Mouse (Mus musculus) limb, embryonic 15.5 days (tissue): ENCODE data around the gene Prr12. TPM values are rescaled to one million over a fixed set of nuclear protein-coding genes. Genes with fewer than 3 reads are reported as not detected.
A peak's percentile ranks its signal among the peaks of the same experiment; 100 is the strongest.

Experiments used
- ATAC-seq: fragments of 200-750 bp; cut with Nextera tagmentation; 2 replicates; pipeline ENCODE4 v1.8.0; 2017; ENCODE audit warnings: low read depth, moderate TSS enrichment; ENCODE audit not compliant: insufficient number of reproducible peaks, low FRiP score, low TSS enrichment
- H3K27ac ChIP-seq: fragments of 300-500 bp; sonication (generic); 2 replicates; pipeline ENCODE4 v1.5.1; 2015; ENCODE audit warnings: moderate library complexity, mild to moderate bottlenecking, inconsistent platforms
- H3K27me3 ChIP-seq: fragments of 300-500 bp; sonication (generic); 2 replicates; pipeline ENCODE4 v1.6.1; 2015; ENCODE audit warnings: inconsistent platforms
- H3K36me3 ChIP-seq: fragments of 300-500 bp; sonication (generic); 2 replicates; pipeline ENCODE4 v1.6.1; 2015; ENCODE audit warnings: inconsistent platforms
- H3K4me1 ChIP-seq: fragments of 300-500 bp; sonication (generic); 2 replicates; pipeline ENCODE4 v1.6.1; 2015; ENCODE audit warnings: inconsistent platforms
- H3K4me2 ChIP-seq: fragments of 300-500 bp; sonication (generic); 2 replicates; pipeline ENCODE4 v1.6.1; 2015; ENCODE audit warnings: mild to moderate bottlenecking, inconsistent platforms
- H3K4me3 ChIP-seq: fragments of 300-500 bp; sonication (generic); 2 replicates; pipeline ENCODE4 v1.5.1; 2015; ENCODE audit warnings: mild to moderate bottlenecking, inconsistent platforms
- H3K9ac ChIP-seq: fragments of 300-500 bp; sonication (generic); 2 replicates; pipeline ENCODE4 v1.6.1; 2015; ENCODE audit warnings: inconsistent platforms
- H3K9me3 ChIP-seq: fragments of 300-500 bp; sonication (generic); 2 replicates; pipeline ENCODE4 v1.6.1; 2016; ENCODE audit warnings: inconsistent platforms
- WGBS: fragments of 180-500 bp; shearing (Covaris S2); methylation state at CpG from one replicate; pipeline ENCODE4 v1.1.7; 2015; 5-methylcytosine and 5-hydroxymethylcytosine counted together
- polyA plus RNA-seq: library from polyadenylated mRNA; unstranded; fragments of >200 nt; fragmentation: Nextera tagmentation; extraction: Ambion mirVana; gene quantifications from 2 replicates; pipeline ENCODE4 v1.2.1, GENCODE M21; 2015

The Prr12 gene
- polyA plus RNA-seq, 1 experiment from 2014 or later = 11.5 TPM

DNA sequence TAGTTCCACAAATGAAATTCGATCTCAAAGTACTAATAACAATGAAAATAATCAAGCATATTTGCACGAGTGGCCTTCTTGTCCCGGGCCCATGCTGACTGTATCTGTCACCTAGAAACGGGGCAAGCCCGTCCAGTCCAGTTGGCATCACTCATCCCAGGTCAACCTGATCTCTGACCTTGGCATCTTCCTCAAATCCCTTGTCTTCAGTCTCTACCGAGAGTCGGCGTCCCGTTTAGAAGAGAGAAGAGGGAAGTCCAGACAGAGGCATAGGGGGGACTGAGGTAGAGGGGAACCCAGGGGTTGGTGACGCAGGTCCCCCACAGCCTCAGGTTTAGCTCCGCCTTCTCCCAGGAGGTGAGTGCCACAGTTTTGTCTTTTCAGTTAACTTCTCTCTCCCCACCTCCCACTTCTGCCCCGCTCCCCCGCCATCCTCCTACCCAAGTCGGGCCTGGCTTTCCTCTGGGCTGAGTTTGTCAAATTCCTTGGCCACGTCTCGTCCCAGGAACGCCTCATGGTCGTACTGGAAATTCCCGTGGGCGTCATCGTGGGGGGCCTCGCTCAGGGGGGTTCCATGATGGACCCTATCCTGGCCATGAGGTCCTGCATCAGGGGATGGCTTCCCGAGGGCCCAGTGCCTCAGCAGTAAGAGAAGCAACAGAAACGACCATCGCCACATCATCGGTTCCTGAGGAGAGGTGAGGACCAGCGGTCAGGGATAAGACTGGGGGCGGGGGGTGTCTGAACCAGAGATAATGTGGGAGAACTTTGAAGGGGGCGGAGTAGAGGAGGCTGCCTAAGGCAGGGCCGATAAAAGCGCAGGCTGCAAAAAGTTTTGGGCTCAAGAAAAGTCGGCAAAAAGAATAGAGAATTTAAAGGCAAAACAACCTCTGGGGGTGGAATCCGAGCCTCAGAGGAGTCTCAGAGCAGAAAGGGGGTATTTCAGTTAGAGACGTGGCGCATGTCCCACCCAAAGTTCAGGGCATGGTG is 38.6 kb upstream of the Prr12 start:
- Histone ChIP-seq H3K9me3 (no peaks in the 10 kb centered on the region), H3K27me3 (no peaks in the 10 kb centered on the region), H3K4me1 (peaks cover 34% of the 10 kb centered on the region), H3K9ac (peak overlapping the region; percentile 74), H3K4me3 (peak overlapping the region; percentile 61), H3K27ac (peak overlapping the region; percentile 93), H3K4me2 (peak overlapping the region; percentile 61), H3K36me3 (peaks cover 33% of the 10 kb centered on the region)
- 0 out of 2 replicates have a peak, but pooled peaks have one; percentile 49 for ATAC-seq
- WGBS = 8% methylated on average over 35 of the region's 35 CpGs

DNA sequence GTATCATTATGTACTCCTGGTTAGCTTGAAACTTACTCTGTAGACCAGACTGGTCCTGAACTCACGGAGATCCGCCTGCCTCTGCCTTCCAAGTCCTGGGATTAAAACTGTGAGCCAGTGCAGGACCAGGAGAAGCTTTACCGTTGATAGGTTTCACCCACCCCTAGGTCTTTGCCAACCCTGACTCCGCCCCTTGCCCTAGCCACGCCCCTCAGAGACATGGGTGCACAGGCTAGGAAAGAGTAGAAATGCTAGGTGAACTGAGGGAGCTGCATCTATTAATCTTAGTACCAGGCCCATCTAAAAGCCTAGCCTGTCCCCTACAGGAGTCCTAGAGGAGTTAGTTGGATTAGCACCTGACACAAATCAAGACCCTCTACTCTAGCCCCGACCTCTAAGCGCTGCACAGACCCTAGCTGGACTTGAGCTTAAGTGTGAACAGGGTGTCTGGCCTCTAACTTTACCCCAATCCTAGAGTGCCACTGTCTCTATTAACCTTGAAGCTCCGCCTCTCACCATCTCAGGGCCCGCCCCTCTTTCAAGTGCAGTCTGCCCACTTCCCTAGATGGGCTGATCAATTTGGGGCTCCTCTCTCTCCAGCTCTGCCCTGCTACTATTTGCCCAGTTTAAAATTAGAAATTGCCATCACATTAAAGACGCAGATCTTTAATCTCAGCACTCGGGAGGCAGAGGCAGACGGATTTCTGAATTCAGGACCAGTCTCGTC is 37.7 kb upstream of the Prr12 start:
- Histone ChIP-seq H3K27ac (peak overlapping the region; percentile 93), H3K9ac (0 out of 2 replicates have a peak overlapping the region, but pooled peaks have one; percentile 74)
- 69% methylated on average over 13 of the region's 13 CpGs for WGBS

DNA sequence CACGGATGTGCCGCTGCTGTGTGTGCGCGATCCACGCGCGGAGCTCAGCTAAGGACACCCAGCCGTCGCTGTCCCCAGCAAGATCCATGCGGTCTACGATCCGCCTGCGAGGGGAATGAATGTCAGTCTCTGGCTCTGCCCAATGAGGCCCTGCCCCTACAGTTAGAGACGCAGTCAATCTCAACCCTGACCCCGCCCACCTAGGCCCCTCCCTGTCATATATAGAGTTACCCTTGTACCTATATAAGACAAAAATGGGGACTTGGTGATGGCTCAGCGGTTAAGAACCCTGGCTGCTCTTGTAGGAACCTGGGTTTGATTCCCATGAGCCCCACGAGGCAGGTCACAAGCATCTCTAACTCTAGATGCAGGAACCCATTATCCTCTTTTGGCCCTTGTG is 35.9 kb upstream of the Prr12 start:
- H3K4me2 ChIP-seq = no peak overlapping the region
- H3K4me1 ChIP-seq = peaks cover 27% of the 10 kb centered on the region
- no peak overlapping the region for H3K27ac ChIP-seq
- H3K27me3 ChIP-seq = no peaks in the 10 kb centered on the region
- 93% methylated on average over 17 of the region's 17 CpGs for WGBS
- H3K36me3 ChIP-seq = peaks cover 54% of the 10 kb centered on the region
- no peak overlapping the region for H3K9ac ChIP-seq
- no peaks in the 10 kb centered on the region for H3K9me3 ChIP-seq
- ATAC-seq = no peak
- no peak overlapping the region for H3K4me3 ChIP-seq

More for the DNA sequence above, 37.7 kb upstream of the Prr12 start:
- Histone ChIP-seq H3K36me3 (peaks cover 37% of the 10 kb centered on the region), H3K4me1 (peaks cover 34% of the 10 kb centered on the region), H3K4me3 (peak overlapping the region; percentile 61), H3K27me3 (no peaks in the 10 kb centered on the region), H3K9me3 (no peaks in the 10 kb centered on the region), H3K4me2 (peak overlapping the region; percentile 61)
- no peak for ATAC-seq

DNA sequence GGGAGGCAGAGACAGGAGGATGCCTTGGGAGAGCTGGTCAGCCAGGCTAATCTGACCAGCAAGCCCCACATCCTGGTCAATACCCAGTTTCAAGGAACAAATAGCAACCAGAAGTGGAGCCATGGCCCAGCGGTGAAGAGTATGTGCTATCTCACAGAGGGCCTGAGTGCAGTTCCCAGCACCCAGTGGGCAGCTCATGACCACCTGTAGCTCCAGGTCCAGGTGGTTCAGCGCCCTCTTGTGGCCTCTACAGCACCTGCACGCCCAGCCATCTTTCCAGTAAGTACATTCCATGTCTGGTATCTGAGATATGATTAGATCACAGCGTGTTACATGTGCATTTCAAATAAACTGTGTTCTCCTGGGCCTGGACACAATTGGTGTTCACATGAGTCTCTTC is 33.4 kb upstream of the Prr12 start:
- H3K9me3 ChIP-seq = no peaks in the 10 kb centered on the region
- peaks cover 68% of the 10 kb centered on the region for H3K36me3 ChIP-seq
- H3K27me3 ChIP-seq = no peaks in the 10 kb centered on the region
- peaks cover 30% of the 10 kb centered on the region for H3K4me1 ChIP-seq
- no peak overlapping the region for H3K27ac ChIP-seq
- ATAC-seq = no peak
- 83% methylated on average over 4 of the region's 4 CpGs for WGBS
- no peak overlapping the region for H3K4me2 ChIP-seq
- no peak overlapping the region for H3K4me3 ChIP-seq
- H3K9ac ChIP-seq = no peak overlapping the region

DNA sequence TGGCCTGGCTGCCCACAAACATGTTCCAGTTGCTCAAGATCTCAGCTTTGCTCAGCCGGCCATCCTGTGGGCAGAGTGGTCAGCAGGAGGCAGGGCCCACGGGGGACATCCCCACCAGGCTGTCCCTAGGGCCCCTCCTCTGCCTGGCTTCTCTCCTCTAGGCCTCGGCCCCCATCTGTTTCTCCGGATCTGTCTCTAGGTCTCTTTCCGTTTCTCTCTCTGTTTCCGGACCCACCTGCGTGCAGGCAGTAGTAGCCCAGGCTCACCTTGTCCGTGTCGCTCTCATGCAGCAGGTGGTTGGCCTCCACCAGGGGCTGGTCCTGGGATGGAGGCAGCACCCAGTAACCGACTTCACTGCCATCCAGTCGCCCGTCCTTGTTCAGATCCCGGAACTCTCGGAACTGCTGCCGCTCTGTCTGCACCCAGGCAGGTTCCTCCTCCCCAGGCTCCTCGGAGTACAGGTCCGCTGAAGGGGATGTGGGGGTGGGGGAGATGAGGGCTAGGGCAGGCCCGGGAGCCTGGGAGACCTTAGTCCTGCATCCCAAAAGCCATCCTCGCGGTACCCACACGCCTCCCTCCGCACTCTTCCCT is 30.7 kb upstream of the Prr12 start:
- H3K36me3 ChIP-seq = peaks cover 63% of the 10 kb centered on the region
- peaks cover 24% of the 10 kb centered on the region for H3K4me1 ChIP-seq
- H3K4me2 ChIP-seq = no peak overlapping the region
- H3K4me3 ChIP-seq = no peak overlapping the region
- H3K27me3 ChIP-seq = no peaks in the 10 kb centered on the region
- no peak for ATAC-seq
- H3K27ac ChIP-seq = peak overlapping the region; percentile 73
- WGBS = 76% methylated on average over 22 of the region's 22 CpGs
- H3K9me3 ChIP-seq = no peaks in the 10 kb centered on the region
- no peak overlapping the region for H3K9ac ChIP-seq

DNA sequence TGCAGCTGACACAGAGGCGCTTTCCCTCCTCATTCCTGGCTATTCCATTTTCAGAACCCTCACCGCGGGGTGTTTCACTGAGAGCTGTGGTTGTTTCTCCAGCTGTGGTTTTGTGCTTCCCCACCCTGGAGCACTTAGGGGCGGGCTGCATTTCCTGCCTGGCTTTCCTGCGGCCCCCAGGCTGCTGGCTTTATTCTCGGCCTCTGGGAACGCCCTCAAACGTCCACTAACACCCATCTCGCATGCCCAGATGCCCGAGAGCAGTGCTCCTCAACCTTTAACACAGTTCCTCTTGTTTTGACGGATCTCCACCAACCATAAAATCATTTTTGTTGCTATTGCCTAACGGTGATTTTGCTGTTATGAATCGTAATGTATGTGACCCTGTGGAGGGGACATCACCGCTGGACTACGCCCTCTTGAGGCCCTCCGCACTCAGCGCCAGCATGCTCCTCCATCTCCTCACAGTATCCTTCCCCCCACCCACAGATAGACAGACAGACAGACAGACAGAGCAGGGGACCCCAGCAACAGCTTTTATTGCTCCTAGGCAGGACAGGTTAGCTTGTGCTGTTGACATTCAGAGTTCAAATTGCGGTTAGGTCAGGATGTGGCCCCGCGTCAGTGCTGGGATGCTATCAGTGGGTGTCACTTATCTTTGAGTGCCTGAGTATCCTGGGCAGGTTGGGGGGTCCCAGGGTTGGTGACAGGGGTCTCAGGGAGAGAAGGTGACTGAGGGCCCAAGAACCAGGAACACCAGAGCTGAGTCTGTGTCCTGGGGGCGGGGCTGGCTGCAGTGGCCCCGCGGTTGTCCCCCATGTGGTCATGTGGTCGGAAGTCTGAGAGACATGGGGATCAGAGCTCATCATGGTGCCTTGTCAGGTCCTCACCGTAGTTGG is 30.0 kb upstream of the Prr12 start:
- Histone ChIP-seq H3K9ac (no peak overlapping the region), H3K27ac (peak overlapping the region; percentile 73), H3K4me1 (peaks cover 23% of the 10 kb centered on the region), H3K36me3 (peaks cover 59% of the 10 kb centered on the region), H3K4me2 (0 out of 2 replicates have a peak overlapping the region, but pooled peaks have one; percentile 1), H3K27me3 (no peaks in the 10 kb centered on the region), H3K4me3 (no peak overlapping the region), H3K9me3 (no peaks in the 10 kb centered on the region)
- ATAC-seq = peak; percentile 32; the same call in 1 of the 2 replicates
- 61% methylated on average over 25 of the region's 25 CpGs for WGBS

DNA sequence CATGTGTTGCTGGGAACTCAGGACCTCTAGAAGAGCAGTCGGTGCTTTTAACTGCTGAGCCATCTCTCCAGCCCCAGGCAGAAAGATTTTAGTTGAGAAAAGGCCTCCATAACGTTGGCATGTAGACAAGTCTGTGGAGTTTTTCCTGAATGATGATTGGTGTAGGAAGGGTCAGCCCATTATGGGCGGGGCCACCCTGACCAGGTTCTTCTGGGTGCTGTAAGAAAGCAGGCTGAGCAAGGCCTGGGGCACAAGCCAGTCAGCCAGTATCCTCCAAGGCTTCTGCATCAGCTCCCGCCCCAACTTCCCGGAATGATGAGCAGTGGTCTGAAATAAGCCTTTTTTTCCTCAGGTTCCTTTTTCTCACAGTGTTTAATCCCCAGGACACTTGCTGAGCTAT is 28.3 kb upstream of the Prr12 start:
- Histone ChIP-seq H3K27me3 (no peaks in the 10 kb centered on the region), H3K4me2 (no peak overlapping the region), H3K4me3 (no peak overlapping the region), H3K27ac (peak overlapping the region; percentile 51; the same call in 1 of the 2 replicates), H3K4me1 (peaks cover 23% of the 10 kb centered on the region), H3K9me3 (no peaks in the 10 kb centered on the region), H3K36me3 (peaks cover 59% of the 10 kb centered on the region), H3K9ac (no peak overlapping the region)
- WGBS = 44% methylated on average over 5 of the region's 5 CpGs
- no peak; the same call in 1 of the 2 replicates for ATAC-seq

DNA sequence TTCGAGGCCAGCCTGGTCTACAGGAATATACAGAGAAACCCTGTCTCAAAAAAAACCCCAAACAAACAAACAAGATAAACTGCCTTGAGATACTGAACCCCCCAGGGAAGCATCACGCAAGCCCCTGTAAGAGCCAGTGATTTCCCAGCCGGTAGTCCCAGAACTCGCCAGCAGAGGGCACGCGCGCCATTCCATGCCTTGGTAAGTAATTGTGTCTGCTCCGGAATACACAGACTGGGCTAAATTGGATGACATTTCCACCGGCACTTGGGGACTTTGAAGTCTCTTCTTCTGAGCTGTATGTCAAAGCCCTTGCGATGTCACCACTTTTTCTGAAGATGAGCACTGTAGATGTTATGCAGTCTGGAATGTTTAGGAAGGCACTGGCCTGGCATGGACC is 27.2 kb upstream of the Prr12 start:
- H3K27me3 ChIP-seq = no peaks in the 10 kb centered on the region
- H3K27ac ChIP-seq = no peak overlapping the region
- no peak overlapping the region for H3K4me2 ChIP-seq
- 0% methylated on average over 10 of the region's 10 CpGs for WGBS
- ATAC-seq = no peak
- H3K36me3 ChIP-seq = peaks cover 60% of the 10 kb centered on the region
- no peaks in the 10 kb centered on the region for H3K9me3 ChIP-seq
- no peak overlapping the region for H3K9ac ChIP-seq
- peaks cover 23% of the 10 kb centered on the region for H3K4me1 ChIP-seq
- H3K4me3 ChIP-seq = no peak overlapping the region

DNA sequence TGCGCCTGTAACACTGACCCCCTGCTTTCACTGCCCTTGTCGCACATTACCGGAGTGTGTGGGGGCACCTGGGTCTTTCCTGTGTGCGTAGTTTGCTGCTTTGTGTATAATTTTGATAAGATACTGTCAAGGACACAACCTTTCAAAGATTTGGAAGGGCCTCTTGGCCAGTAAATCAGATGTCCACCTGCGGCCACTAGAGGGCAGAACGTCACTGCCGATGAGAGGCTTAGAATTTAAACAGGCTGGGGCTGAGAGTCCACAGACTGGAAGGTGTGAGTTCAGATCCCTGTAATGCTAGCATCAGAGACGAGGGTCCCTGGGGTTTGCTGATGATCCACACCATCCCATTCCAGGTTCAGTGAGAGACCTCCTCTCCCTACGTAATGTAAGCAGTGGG is 25.8 kb upstream of the Prr12 start:
- Histone ChIP-seq H3K4me3 (no peak overlapping the region), H3K4me1 (peaks cover 23% of the 10 kb centered on the region), H3K9ac (no peak overlapping the region), H3K27ac (no peak overlapping the region), H3K9me3 (no peaks in the 10 kb centered on the region), H3K27me3 (no peaks in the 10 kb centered on the region), H3K4me2 (no peak overlapping the region), H3K36me3 (peaks cover 61% of the 10 kb centered on the region)
- ATAC-seq = no peak
- WGBS = 37% methylated on average over 9 of the region's 9 CpGs

DNA sequence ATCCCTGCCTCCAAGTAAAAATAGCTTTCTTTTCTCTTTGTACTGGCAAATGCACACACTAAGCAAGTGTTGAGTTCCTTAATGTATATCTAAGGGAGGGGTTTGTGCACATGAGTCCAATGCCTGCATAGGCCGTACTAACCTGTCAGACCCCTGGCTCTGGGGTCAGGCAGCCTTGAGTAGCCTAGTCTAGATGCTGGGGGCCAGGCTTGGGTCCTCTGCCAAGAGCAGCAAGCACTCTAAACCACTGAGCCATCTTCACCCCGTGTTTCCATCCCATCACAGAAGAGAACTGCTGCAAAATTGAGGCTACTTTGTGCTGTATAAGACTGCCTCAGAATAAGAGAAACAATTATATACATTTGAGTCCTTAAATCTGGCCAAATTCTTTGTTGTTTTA is 25.1 kb upstream of the Prr12 start:
- H3K36me3 ChIP-seq = peaks cover 57% of the 10 kb centered on the region

DNA sequence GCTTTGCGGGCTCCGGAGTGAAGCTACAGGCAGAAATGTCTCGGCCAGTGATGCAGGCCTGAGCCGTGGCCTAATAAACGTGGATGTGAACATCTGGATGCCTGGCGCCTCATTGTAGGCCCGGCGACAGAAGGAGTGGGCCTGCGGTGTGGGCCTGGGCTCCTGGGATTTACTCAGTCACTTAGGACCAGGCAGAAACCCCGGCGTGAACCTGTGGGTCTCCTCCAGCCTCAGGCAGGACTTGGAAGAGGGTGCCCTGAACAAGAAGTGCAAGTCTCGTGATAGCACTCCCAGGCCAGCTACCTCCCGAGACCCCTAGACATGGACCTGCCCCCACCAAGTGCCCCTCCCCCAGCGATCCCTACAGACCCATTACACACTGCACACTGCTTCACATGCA is 24.6 kb upstream of the Prr12 start:
- Histone ChIP-seq H3K4me2 (no peak overlapping the region), H3K9ac (no peak overlapping the region), H3K27ac (no peak overlapping the region), H3K4me3 (no peak overlapping the region), H3K9me3 (no peaks in the 10 kb centered on the region), H3K4me1 (peaks cover 13% of the 10 kb centered on the region), H3K27me3 (no peaks in the 10 kb centered on the region), H3K36me3 (peaks cover 52% of the 10 kb centered on the region)
- WGBS = 69% methylated on average over 14 of the region's 14 CpGs
- no peak for ATAC-seq

More for the DNA sequence above, 25.1 kb upstream of the Prr12 start:
- H3K4me3 ChIP-seq = no peak overlapping the region
- H3K9ac ChIP-seq = no peak overlapping the region
- H3K4me2 ChIP-seq = no peak overlapping the region
- ATAC-seq = no peak
- H3K27me3 ChIP-seq = no peaks in the 10 kb centered on the region
- no peaks in the 10 kb centered on the region for H3K9me3 ChIP-seq
- H3K4me1 ChIP-seq = peaks cover 18% of the 10 kb centered on the region
- no peak overlapping the region for H3K27ac ChIP-seq
- 90% methylated on average over 2 of the region's 2 CpGs for WGBS
